Mouse (Mus musculus) adrenal gland, postnatal 4 days (tissue): ENCODE data around the gene S100a8. TPM values are rescaled to one million over a fixed set of nuclear protein-coding genes. Genes with fewer than 3 reads are reported as not detected.

Source experiments
- DNase-seq, 2 experiments: peaks; one replicate each; pipeline ENCODE4 v3.0.0; 2021 to 2022; ENCODE audit warnings: low spot score in 2 of 2, mixed read lengths in 2 of 2
- total RNA-seq, 2 experiments: library from RNA; stranded (reverse); gene quantifications; 2 replicates each; pipeline ENCODE4 v1.2.3; 2021

S100a8 gene
- total RNA-seq, 2 experiments from 2014 or later, result 48.2 to 155 TPM

DNA sequence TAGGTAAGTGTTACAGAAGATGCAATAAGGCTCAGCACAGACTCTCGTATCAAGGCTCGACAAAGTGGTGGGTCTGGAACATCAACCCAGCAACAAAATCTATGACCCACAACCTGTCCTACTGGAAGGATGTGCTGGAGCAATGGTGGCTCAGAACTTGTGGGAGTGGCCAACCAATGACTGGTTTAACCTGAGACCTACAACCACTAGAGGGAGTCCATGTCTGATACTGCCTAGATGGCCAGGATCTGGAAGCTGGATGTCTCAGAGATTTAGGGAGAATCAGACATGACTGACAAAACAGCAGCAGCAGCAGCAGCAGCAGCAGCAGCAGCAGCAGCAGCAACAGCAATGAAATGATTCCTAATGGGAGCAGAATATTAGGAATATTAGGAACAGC lies 4.6 kb upstream of the S100a8 start:
- DNase-seq, result no peak

DNA sequence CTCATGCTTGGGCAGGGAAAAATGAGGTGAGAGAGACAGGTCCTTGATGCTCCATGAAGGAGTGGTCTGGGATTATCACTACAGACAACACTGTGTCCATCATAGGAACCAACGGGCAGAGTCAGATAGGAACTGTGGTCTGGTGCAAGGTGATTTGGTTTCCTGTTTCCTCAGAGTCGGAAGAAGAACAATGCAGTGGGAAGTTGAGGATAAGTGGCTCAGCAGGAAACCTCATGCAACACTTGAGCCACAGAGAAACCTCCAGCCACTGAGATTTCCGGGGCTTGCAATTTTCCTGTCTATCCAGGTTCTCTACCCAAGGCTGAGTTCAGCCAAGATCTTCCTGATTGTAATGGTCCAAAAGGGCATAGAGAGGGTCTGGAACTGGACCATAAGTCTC lies 9.9 kb downstream of the S100a8 start:
- DNase-seq, result no peak

DNA sequence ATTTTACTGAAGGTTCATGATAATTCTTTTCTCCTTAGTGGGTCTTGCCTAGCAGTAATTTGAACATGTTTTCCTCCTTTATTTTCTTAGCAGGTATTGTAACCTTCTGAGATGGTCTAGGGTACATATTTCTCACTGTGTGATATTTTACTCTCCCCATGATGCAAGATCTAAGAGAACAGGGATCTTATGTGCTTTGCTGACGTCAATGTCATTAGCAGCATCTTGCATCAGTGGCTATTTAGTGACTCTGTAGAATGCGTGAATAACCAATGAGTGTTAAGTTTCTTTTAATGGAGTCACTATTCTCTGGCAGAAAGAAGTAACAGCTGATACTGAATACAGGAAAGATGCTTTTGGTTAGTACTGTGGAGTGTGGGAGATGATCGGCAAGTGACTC lies 15.2 kb downstream of the S100a8 start:
- DNase-seq, result no peak

DNA sequence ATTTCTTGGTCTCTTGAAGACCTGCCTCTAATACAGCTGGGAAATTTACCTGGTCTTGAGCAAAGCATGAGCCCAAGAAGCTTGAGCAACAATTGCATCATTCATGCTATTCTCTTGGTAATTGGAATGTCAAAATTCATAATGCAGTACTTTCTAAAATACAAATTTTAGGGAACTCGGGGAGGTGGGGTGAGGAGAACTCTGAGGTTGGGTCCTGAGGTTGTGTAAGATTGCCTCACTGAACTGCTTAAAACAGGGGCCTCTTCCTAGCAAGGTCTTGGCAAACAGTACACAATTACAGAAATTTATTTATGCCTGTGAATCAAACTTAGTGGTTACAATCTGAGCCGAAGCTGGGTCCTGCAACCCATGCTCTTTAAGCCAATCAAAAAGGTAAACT lies 18.1 kb downstream of the S100a8 start:
- DNase-seq, result no peak

DNA sequence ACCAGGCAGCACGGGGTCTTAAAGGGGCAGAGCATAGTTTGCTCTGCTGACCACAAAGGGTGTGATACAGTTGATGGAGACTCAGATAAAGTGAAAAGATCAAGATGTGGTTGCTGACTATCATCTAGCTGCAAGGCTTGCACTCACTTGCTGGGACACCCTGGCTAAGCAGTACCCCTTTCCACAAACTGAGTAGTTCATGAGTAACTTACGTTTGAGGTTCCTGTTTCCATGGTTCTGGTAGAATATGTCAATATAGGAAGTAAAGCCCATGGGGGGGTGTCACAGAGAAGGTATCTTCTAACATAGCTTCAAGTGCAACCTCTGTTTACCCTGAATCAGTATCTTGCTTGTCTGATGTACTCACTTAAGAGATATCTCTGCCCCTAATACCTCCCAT lies 24.7 kb downstream of the S100a8 start:
- DNase-seq, result no peak

DNA sequence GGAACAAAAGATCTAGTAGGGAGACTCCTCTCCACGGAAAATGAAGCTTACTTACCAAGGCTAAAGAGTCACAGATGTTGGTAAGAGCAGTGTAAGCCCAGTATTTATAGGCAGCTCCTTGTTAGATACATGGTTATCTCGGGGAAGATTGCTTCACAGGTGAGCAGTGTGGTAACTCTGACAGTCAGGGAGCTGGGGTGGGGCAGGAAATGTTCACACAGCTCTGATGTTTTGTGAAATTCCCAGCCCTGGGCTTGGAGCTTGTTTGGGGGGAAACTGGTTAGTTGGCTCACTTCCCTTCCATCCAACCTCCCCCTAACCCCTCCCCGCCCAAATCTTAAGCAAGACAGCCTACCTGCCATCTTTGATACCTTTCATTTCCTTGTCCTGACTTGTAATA lies 26.8 kb downstream of the S100a8 start, which contains the start of gene S100a9:
Gene S100a9 (minus strand): TSS at position 109 of the 400 bp plus-strand sequence.
- DNase-seq, result no peak

DNA sequence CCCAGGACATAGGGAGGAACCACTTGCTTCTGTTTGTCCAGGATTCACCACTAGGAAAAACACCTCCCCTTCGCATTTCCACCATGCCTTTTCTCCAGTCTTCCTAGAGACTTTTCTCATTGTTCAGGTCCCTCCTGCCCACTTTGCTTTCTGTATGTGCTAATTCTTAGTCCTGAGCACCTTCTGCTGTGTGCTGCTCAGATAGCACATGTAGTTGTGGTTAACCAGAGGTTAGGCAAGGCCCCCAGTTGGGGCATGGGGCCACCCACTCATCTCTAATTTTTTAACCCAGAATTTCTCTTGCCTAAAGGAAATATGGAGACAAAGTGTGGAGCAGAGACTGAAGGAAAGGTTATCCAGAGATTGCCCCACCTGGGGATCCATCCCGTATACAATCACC lies 33.5 kb downstream of the S100a8 start:
- no peak for DNase-seq

DNA sequence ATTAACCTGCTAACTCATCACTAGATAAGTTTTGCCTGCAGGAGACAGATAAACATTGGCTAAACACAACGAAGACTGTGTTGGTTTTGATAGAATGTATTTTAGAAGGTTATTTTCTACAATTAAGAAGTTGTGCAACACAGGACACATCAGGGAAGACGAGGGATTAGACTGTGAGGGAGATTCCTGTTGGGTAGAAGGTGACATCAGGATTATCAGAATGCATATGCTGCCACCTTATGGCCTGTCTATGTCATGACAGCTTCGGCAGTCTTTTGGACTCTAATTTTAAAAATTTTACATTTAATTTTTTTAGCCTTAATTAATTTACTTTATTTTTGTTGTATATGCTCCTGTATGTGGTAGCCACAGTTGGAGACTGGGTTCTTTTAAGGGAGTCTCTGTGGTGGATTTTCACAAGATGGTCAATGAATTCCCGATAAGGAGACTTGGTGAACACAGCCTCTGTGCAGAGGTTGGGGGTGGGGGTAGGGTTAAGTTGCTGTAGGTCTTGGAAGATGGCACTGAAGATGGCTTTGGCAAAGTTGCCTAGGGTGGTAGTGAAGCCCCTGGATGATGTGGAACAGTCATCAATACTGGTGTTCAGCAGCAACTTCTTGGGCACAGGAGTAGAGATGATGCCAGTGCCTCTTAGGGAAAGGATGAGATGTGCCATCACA lies 39.9 kb downstream of the S100a8 start:
- no peak for DNase-seq

DNA sequence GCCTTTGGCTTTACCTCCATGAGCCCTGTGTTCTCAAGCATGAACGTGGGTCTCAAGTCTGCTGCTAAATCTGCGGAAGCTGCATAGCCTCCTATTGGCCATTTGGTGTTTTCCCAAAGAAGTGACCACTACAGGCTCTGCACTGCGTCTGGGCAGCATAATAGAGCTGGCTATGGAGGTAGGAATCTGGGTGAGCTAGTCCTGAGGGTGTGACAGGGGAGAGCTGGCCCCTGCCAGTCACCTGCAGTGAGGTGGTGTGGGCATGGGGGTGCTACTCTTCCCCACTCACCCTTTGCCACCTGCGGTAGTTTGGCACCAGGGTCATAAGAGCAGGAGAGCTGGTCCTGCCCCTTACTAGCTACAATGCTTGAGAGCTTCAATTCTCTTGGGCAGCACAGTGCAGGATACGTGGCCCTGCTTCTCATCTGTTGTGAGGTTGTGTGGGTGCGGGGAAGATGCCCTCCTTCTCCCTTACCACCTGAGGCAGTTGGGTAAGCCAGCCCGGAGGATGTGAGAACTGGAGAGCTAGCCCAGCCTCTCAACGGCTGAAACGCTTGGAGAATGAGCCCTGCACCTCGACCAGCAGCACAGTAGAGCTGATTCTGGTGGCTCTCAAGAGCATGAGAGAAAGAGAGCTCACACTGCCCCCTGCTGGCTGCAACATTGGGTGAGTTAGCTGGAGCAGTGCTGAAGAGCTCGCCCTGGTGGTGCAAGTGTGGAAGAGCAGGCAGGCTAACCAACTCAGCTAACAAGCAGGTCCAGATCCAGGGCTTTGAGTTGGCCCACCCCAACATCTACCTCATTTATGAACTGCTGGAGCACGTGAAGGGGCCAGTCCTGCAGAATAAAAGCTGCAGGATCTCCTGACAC lies 41.0 kb downstream of the S100a8 start:
- DNase-seq, result peak; percentile 54 to 68

Other genes with a start within 250 kb of the S100a8 start
- 10 to 100 TPM; 56.4 to 57.6 TPM for gene Ints3, start 235.4 kb upstream of the S100a8 start, total RNA-seq
- gene Npr1, start 203.1 kb upstream of the S100a8 start, total RNA-seq, result 100 to 1,000 TPM; 120 to 121 TPM
- 10 to 100 TPM; 81.8 to 92.6 TPM for gene Ilf2, start 192.9 kb upstream of the S100a8 start, total RNA-seq
- gene Snapin, start 177.9 kb upstream of the S100a8 start, total RNA-seq, result 10 to 100 TPM; 70.9 to 72.3 TPM
- 100 to 1,000 TPM; 137 to 138 TPM for gene Chtop, start 159.5 kb upstream of the S100a8 start, total RNA-seq
- 10 to 100 TPM; 67.1 TPM for gene S100a1, start 154.6 kb upstream of the S100a8 start, total RNA-seq
- 10 to 100 TPM; 23.9 to 24.7 TPM for gene S100a13, start 154.5 kb upstream of the S100a8 start, total RNA-seq
- gene S100a14, start 142.1 kb upstream of the S100a8 start, total RNA-seq, result 1 to 10 TPM in 1 of 2 experiments, under 1 TPM in 1; 0.54 to 1.2 TPM
- gene S100a16, start 131.7 kb upstream of the S100a8 start, total RNA-seq, result 10 to 100 TPM; 68.4 to 74.4 TPM
- not detected for gene S100a3, start 108.4 kb upstream of the S100a8 start, total RNA-seq
- not detected for gene S100a2, start 78.7 kb upstream of the S100a8 start, total RNA-seq
- gene Gm42674, start 67.1 kb upstream of the S100a8 start, total RNA-seq, result not detected
- 10 to 100 TPM; 11.4 to 14.7 TPM for gene S100a4, start 65.2 kb upstream of the S100a8 start, total RNA-seq
- gene S100a5, start 60.5 kb upstream of the S100a8 start, total RNA-seq, result not detected
- 10 to 100 TPM; 71.7 to 72.5 TPM for gene S100a6, start 56.1 kb upstream of the S100a8 start, total RNA-seq
- not detected for gene S100a7a, start 15.0 kb upstream of the S100a8 start, total RNA-seq
- 100 to 1,000 TPM in 1 of 2 experiments, 10 to 100 TPM in 1; 64.8 to 191 TPM for gene S100a9, start 26.7 kb downstream of the S100a8 start, total RNA-seq
- gene Pglyrp4, start 57.9 kb downstream of the S100a8 start, total RNA-seq, result not detected
- not detected for gene Gm5849, start 108.9 kb downstream of the S100a8 start, total RNA-seq